In genomic region chr12:12590753-12591291, GRCm38 (mm10) we compare ENCODE assay signal across 11 mouse cellular contexts.
DNase-seq lines count a peak whose midpoint lies in the region; ATAC-seq and TF ChIP-seq lines count a peak whose summit lies in the region.
"Had no signal": no experiment of that assay in that cellular context is flagged by ENCODE, and none has a peak within 500 bp of the region (broad histone marks: within the 10 kb centered on the region; RNA-seq: fewer than 3 reads in every experiment).

No protein-coding gene starts in this region.

- TF ChIP-seq POLR2A in olfactory bulb, adult 2 months (IDR thresholded peaks at IDR 0.05; ENCODE audit: insufficient read depth, low read depth, low read length), result no peak

- no peak for TF ChIP-seq EP300 in liver, postnatal 0 days (IDR thresholded peaks at IDR 0.05; ENCODE audit: low read depth)

- H3K4me3 ChIP-seq in intestine, embryonic 15.5 days (replicated peaks), result no peak overlapping the region
- H3K4me3 ChIP-seq in intestine, postnatal 0 days (ENCODE audit: low read depth, low read length), result no peak overlapping the region
- H3K4me3 ChIP-seq in forebrain, embryonic 13.5 days, result no peak overlapping the region
- no peak overlapping the region for H3K4me3 ChIP-seq in olfactory bulb, adult 2 months (ENCODE audit: insufficient read depth, low read depth, low read length)
- no peak overlapping the region for H3K4me3 ChIP-seq in liver, postnatal 0 days (ENCODE audit: low read depth, low read length)

- ATAC-seq in intestine, embryonic 15.5 days, result 0 out of 2 replicates have a peak, but pooled peaks have one; percentile 39
- ATAC-seq in intestine, postnatal 0 days, result no peak
- peak; percentile 95 for ATAC-seq in forebrain, embryonic 13.5 days
- no peak for ATAC-seq in liver, postnatal 0 days

- H3K4me1 ChIP-seq in intestine, embryonic 15.5 days (replicated peaks), result no peaks in the 10 kb centered on the region
- H3K4me1 ChIP-seq in intestine, postnatal 0 days (replicated peaks; ENCODE audit: control insufficient read depth, insufficient read depth, low read length), result no peaks in the 10 kb centered on the region
- H3K4me1 ChIP-seq in forebrain, embryonic 13.5 days, result peaks cover 13% of the 10 kb centered on the region
- H3K4me1 ChIP-seq in olfactory bulb, adult 2 months (ENCODE audit: control insufficient read depth, insufficient read depth, low read length), result peaks cover 6% of the 10 kb centered on the region; the same call in 1 of the 2 replicates
- no peaks in the 10 kb centered on the region for H3K4me1 ChIP-seq in liver, postnatal 0 days (ENCODE audit: insufficient read depth)

- no peaks in the 10 kb centered on the region for H3K36me3 ChIP-seq in intestine, embryonic 15.5 days
- no peaks in the 10 kb centered on the region for H3K36me3 ChIP-seq in intestine, postnatal 0 days (ENCODE audit: control insufficient read depth, insufficient read depth)
- H3K36me3 ChIP-seq in forebrain, embryonic 13.5 days (ENCODE audit: poor library complexity, severe bottlenecking), result no peaks in the 10 kb centered on the region
- no peaks in the 10 kb centered on the region for H3K36me3 ChIP-seq in liver, postnatal 0 days (replicated peaks; ENCODE audit: insufficient read depth, low read length)

- no peak overlapping the region for H3K9ac ChIP-seq in intestine, embryonic 15.5 days
- no peak overlapping the region for H3K9ac ChIP-seq in intestine, postnatal 0 days (ENCODE audit: low read depth, low read length)
- H3K9ac ChIP-seq in forebrain, embryonic 13.5 days, result no peak overlapping the region
- H3K9ac ChIP-seq in liver, postnatal 0 days (replicated peaks), result no peak overlapping the region

- 77% methylated on average over 8 of the region's 8 CpGs for WGBS in intestine, embryonic 15.5 days
- WGBS in intestine, postnatal 0 days, result 81% methylated on average over 8 of the region's 8 CpGs
- 31% methylated on average over 8 of the region's 8 CpGs for WGBS in forebrain, embryonic 13.5 days
- WGBS in olfactory bulb, adult 2 months, result 19% methylated on average over 8 of the region's 8 CpGs
- 75% methylated on average over 8 of the region's 8 CpGs for WGBS in liver, postnatal 0 days (ENCODE audit: insufficient replicate concordance)

- H3K4me2 ChIP-seq in intestine, embryonic 15.5 days (replicated peaks), result no peak overlapping the region
- no peak overlapping the region for H3K4me2 ChIP-seq in intestine, postnatal 0 days (replicated peaks; ENCODE audit: low read depth)
- peak overlapping the region; percentile 15; the same call in 1 of the 2 replicates for H3K4me2 ChIP-seq in forebrain, embryonic 13.5 days
- H3K4me2 ChIP-seq in liver, postnatal 0 days (ENCODE audit: low read depth, low read length), result no peak overlapping the region

- H3K9me3 ChIP-seq in intestine, embryonic 15.5 days, result no peaks in the 10 kb centered on the region
- H3K9me3 ChIP-seq in intestine, postnatal 0 days (ENCODE audit: control insufficient read depth), result no peaks in the 10 kb centered on the region
- no peaks in the 10 kb centered on the region for H3K9me3 ChIP-seq in forebrain, embryonic 13.5 days (replicated peaks)
- no peaks in the 10 kb centered on the region for H3K9me3 ChIP-seq in liver, postnatal 0 days (ENCODE audit: low read length)

- H3K27me3 ChIP-seq in intestine, embryonic 15.5 days (replicated peaks), result no peaks in the 10 kb centered on the region
- H3K27me3 ChIP-seq in intestine, postnatal 0 days (replicated peaks; ENCODE audit: control insufficient read depth, insufficient read depth, low read length), result no peaks in the 10 kb centered on the region
- no peaks in the 10 kb centered on the region for H3K27me3 ChIP-seq in forebrain, embryonic 13.5 days
- no peaks in the 10 kb centered on the region for H3K27me3 ChIP-seq in liver, postnatal 0 days (ENCODE audit: insufficient read depth, low read length)

- intact Hi-C loops in gastrocnemius, postnatal 36 days (cut with DNase I), result no loop called here

- no peak overlapping the region for H3K27ac ChIP-seq in intestine, embryonic 15.5 days
- H3K27ac ChIP-seq in intestine, postnatal 0 days (ENCODE audit: low read depth, low read length), result no peak overlapping the region
- H3K27ac ChIP-seq in forebrain, embryonic 13.5 days, result peak overlapping the region; percentile 76
- H3K27ac ChIP-seq in olfactory bulb, adult 2 months (ENCODE audit: insufficient read depth, low read depth, low read length), result peak overlapping the region; percentile 77
- no peak overlapping the region for H3K27ac ChIP-seq in liver, postnatal 0 days (ENCODE audit: low read depth)

- peak; percentile 35 to 37 for DNase-seq in layer of hippocampus, postnatal 14 days (ENCODE audit: low spot score in 2 of 2)
- DNase-seq in urinary bladder, postnatal 14 days (ENCODE audit: low spot score), result no peak
- no peak for DNase-seq in gastrocnemius, postnatal 36 days
- DNase-seq in liver, postnatal 0 days, result no peak
- DNase-seq: cerebellum, adult 11 months; heart, postnatal 10 days; spleen, adult 18-20 months had no signal

- TF ChIP-seq CTCF in intestine, postnatal 0 days (IDR thresholded peaks at IDR 0.05; ENCODE audit: low read depth), result no peak
- no peak for TF ChIP-seq CTCF in olfactory bulb, adult 2 months (IDR thresholded peaks at IDR 0.05; ENCODE audit: insufficient read depth, low read depth, low read length)
- no peak for TF ChIP-seq CTCF in liver, postnatal 0 days (IDR thresholded peaks at IDR 0.05; ENCODE audit: low read depth)

Comparison
In these comparisons a context has a peak if more than half of its experiments do, and no peak if none do; other contexts are left out.
1. ATAC-seq: peak in intestine, embryonic 15.5 days (single experiment) and forebrain, embryonic 13.5 days (single experiment); none in intestine, postnatal 0 days (single experiment) and liver, postnatal 0 days (single experiment).
2. H3K27ac ChIP-seq: peak in forebrain, embryonic 13.5 days (single experiment) and olfactory bulb, adult 2 months (single experiment); none in intestine, embryonic 15.5 days (single experiment), intestine, postnatal 0 days (single experiment) and liver, postnatal 0 days (single experiment).
3. DNase-seq: peak in layer of hippocampus, postnatal 14 days (2 of 2); none in urinary bladder, postnatal 14 days (single experiment), gastrocnemius, postnatal 36 days (0 of 2) and liver, postnatal 0 days (single experiment).